Mouse (Mus musculus): ENCODE measurements at regions not wholly inside any gene's neighbourhood (a gene's known extent, or its start where the extent isn't known, plus 50 kb on each side); places are given as distances from the start of the nearest gene placed in this dataset.

GRCm38 (mm10) chr15:67904646-67905045 is 1403.9 kb upstream of the Lrrc6 start:
- in situ Hi-C loops (cut with MboI, MseI), result loop anchor here (5.0 kb wide), 1 partner anchor 38 kb away; no protein-coding TSS in a partner anchor

GRCm38 (mm10) chr15:67902982-67903381 is 1402.3 kb upstream of the Lrrc6 start:
- in situ Hi-C loops (cut with MboI, MseI), result loop anchor here (5.0 kb wide), 1 partner anchor 39 kb away; no protein-coding TSS in a partner anchor

DNA sequence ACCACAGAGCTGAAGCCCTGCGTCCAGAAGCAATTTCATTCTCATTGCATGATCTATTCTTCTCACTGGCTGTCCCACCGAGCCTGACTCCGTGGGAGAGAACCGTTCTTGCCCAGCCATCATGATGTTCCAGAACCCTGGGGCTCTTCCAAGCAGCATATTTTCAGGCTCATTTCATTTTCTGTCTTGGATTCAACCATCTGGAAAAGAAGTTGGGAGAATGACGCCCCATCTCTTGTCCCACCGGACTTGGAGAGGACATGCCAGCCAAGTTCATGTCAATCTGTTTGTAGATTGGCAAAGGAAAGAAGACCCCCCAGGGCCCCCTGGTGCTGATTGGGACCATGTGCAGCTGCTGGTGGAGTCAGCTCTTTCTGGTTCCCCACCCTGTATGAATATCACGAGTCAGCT is 1400.5 kb upstream of the Lrrc6 start:
- in situ Hi-C loops (cut with MboI, MseI), result loop anchor here (5.0 kb wide), 1 partner anchor 41 kb away; no protein-coding TSS in a partner anchor

DNA sequence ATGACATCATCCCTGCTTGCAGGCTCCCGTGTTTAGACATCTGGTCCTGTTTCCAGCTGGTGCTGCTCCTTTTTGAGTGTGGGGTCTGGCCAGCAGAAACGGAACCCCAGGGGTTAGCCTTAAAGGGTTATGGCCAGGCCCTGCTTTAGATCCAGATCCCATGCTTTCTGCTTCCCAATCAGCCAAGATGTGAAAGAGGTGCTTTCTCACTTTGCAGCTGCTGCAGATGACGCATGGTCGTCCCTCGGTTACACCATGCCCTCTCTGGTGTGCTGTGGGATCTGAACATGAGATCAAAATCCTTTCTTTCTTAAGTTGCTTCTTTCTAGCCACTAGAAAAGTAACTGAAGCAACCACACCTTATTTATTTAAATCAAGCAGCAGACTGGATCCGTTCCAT is 1399.1 kb upstream of the Lrrc6 start:
- in situ Hi-C loops (cut with MboI, MseI), result loop anchor here (5.0 kb wide), 1 partner anchor 43 kb away; no protein-coding TSS in a partner anchor

GRCm38 (mm10) chr15:67898959-67899403 is 1398.3 kb upstream of the Lrrc6 start:
- in situ Hi-C loops (cut with MboI, MseI), result no loop called here

- in situ Hi-C loops (cut with MboI, MseI), result no loop called here
Measured at GRCm38 (mm10) chr15:67892066-67892465, 1391.4 kb upstream of the Lrrc6 start.

DNA sequence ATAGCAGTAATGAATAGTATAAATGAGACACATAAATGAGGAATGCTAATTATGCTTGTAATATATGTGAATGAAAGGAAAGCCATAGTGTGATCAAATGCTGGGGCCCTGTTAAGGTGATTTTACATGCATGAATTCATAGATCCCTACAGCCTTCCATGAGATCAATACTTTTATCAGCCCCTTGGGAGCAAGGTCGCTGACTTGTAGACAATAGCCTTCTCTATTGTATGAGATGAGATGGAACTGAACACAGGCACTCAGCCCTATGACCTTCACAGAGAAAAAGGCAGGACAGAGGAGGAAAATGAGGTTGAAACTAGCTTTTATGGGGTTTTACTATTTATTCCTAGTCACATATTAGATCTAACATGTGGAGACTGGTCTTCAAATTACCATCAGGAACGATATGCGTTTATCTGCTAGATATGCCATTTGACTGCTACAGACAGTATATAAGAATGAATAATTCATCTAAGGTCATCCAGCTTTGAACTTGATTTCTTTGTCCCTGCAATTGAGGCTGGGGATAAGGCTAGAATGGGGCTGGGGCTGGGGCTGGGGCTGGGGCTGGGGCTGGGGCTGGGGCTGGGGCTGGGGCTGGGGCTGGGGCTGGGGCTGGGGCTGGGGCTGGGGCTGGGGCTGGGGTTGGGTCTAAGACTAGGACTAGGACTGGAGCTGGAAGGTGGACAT is 1390.0 kb upstream of the Lrrc6 start:
- in situ Hi-C loops (cut with MboI, MseI), result no loop called here

GRCm38 (mm10) chr15:67888548-67888947 is 1387.8 kb upstream of the Lrrc6 start:
- in situ Hi-C loops (cut with MboI, MseI), result no loop called here

DNA sequence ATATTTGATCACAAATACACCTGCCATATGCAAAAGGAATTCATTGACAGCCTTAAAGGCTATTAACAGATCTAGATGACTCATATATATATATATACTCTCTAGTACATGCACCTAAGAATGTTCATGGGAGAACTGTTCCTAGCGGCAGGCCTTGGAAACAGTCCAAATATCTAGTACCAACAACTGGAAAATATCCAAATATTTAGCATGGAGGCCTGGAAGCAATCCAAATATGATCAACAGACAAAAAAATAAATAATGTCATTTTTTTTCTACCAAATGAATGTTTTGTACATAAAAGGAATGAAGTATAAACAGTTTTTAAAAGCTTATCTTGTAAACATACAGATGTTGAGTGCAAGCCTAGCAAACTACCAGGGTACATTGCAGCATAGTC is 1354.6 kb upstream of the Lrrc6 start:
- in situ Hi-C loops (cut with MboI, MseI), result no loop called here

- in situ Hi-C loops (cut with MboI, MseI), result no loop called here
Measured at GRCm38 (mm10) chr15:67850118-67850517, 1349.4 kb upstream of the Lrrc6 start.

DNA sequence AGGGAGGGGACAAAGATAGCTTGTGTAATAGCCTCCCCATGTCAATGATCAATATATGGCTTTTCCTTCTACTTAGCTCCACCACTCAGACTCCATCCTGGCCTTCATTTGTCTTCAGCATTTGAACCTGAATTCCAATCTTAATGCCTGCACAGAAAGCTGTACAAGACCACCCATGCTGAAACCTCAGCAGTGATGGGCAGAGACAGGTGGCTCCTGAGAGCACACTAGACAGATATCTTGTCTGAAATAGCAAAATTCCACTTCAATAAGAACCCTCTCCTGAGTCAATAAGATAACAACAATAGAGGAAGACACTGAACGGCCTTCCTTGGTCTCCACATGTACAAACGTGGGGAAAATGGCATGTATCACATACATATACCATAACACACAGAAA is 1345.0 kb upstream of the Lrrc6 start:
- in situ Hi-C loops (cut with MboI, MseI), result no loop called here

DNA sequence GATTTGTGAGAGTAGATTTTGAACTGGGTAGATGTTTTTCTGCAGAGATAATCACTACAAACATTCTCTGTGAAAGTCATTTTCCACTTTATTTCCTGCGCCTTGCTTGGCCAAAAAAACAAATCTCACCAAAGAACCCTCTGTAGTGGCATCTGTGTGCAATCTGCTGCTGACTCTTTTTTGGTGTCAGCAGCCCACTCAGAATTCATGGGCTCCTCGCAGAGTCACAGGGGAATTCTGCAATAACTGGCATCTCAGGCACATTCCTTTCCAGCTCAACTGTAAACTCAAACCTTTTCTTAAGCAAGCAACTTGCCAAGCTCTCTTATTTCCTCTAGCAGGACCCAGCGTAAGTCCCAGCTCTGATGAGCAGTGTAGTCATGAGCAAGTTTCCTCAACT is 1340.0 kb upstream of the Lrrc6 start:
- in situ Hi-C loops (cut with MboI, MseI), result no loop called here

GRCm38 (mm10) chr15:67825796-67826484 is 1325.2 kb upstream of the Lrrc6 start:
- in situ Hi-C loops (cut with MboI, MseI), result no loop called here

GRCm38 (mm10) chr15:67823226-67823625 is 1322.5 kb upstream of the Lrrc6 start:
- in situ Hi-C loops (cut with MboI, MseI), result no loop called here

DNA sequence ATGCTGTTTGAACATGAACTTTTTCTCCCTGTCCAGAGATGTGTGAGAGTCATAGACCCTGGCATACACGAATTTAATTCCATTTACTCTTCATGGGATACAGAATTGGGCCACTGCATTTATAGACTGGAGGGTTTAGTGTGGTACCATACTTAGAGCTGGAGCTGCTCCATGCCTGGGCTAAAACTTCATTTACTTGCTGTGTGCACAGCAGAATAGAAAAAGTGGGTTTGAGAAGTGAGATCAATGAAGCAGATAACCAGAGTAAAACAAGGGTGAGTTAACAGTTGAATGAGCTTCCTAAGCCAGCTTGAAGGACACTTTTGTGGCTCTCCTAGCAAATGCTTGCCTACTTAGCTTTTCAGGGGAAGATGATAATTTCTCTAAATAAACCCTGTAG is 1299.2 kb upstream of the Lrrc6 start:
- in situ Hi-C loops (cut with MboI, MseI), result no loop called here

DNA sequence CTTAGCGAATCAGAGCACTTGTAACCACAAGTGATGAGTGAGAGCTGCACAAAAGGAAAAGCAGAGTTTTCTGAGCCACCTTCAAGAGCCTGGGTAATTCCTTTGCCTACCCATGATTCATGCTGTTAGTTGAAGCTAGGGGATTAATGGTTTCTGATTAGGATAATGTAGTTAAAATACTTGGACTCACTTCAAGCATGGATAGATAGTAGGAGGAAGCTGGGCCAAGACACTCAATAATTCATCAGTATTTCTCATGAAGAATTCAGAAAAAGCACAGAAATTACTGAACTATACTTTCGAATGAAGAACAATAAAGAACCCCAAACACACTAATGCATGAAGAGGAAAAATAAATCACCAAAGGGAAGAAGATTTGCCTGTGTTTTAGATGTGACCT is 1294.9 kb upstream of the Lrrc6 start:
- in situ Hi-C loops (cut with MboI, MseI), result no loop called here

GRCm38 (mm10) chr15:67792822-67793221 is 1292.1 kb upstream of the Lrrc6 start:
- in situ Hi-C loops (cut with MboI, MseI), result no loop called here

- in situ Hi-C loops (cut with MboI, MseI), result no loop called here
Measured at GRCm38 (mm10) chr15:67788587-67788986, 1287.9 kb upstream of the Lrrc6 start.

DNA sequence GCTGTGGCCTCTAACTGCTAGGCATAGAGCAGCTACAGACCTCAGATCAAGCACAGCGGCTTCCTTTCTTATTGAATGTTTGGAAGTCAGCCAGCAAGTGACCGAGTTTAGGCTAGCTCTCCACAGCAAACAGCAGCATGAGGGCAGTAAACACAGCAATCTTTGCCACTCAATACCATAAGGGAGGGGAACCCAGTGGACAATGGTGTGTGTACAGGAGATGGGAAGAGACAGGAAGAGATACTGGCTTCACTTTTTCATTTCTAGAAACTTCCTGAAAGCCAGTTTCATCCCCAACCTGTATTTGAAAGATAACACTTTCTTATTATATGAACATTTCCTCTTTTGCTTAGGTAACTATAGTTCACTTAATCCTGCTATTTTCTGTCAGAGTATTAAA is 1284.9 kb upstream of the Lrrc6 start:
- in situ Hi-C loops (cut with MboI, MseI), result no loop called here

- in situ Hi-C loops (cut with MboI, MseI), result no loop called here
Measured at GRCm38 (mm10) chr15:67783754-67784153, 1283.0 kb upstream of the Lrrc6 start.

DNA sequence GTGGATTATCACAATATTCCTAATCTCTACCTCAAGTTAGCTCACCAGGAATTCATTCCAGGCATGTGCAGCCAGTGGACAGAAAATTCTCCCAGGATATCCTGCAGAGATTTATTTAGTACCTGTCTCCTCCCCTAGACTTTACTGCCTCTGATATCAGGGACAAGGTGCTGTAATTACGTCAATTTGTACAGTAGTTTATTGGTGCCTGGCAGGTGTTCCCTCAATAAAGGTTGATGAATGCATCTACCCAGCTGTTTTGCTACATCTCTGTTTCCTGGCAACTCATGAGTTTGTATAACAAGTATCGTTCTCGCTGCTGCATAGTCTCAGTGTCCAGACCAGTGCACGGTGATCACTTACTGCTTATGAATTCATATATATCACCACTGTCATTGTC is 1281.8 kb upstream of the Lrrc6 start:
- in situ Hi-C loops (cut with MboI, MseI), result no loop called here

- in situ Hi-C loops (cut with MboI, MseI), result no loop called here
Measured at GRCm38 (mm10) chr15:67780856-67781255, 1280.1 kb upstream of the Lrrc6 start.

- in situ Hi-C loops (cut with MboI, MseI), result no loop called here
Measured at GRCm38 (mm10) chr15:67767624-67768023, 1266.9 kb upstream of the Lrrc6 start.

All from T-helper 2 cell (primary cell).